Mouse (Mus musculus) hindbrain, embryonic 11.5 days (tissue): ENCODE measurements around the gene Slit1. TPM values are rescaled to one million over a fixed set of nuclear protein-coding genes. Genes with fewer than 3 reads are reported as not detected.
A peak's percentile ranks its signal among the peaks of the same experiment; 100 is the strongest.

Experiments used
- ATAC-seq: fragments of 200-750 bp; cut with Nextera tagmentation; 2 replicates; pipeline ENCODE4 v1.8.0; 2017; ENCODE audit warnings: mild to moderate bottlenecking, moderate TSS enrichment, moderate library complexity; ENCODE audit not compliant: low FRiP score
- DNase-seq: peaks from one replicate; pipeline ENCODE4 v3.0.0-alpha.2; 2015; ENCODE audit warnings: low spot score
- H3K27ac ChIP-seq: fragments of 300-500 bp; sonication (generic); 2 replicates; pipeline ENCODE4 v1.5.1; 2014; ENCODE audit warnings: mild to moderate bottlenecking, low read depth, low read length
- H3K27me3 ChIP-seq: fragments of 300-500 bp; sonication (generic); 2 replicates; pipeline ENCODE4 v1.6.1; 2014; ENCODE audit warnings: mild to moderate bottlenecking, low read length, moderate library complexity, mixed read lengths; ENCODE audit not compliant: control insufficient read depth, insufficient read depth
- H3K36me3 ChIP-seq: fragments of 300-500 bp; sonication (generic); 2 replicates; pipeline ENCODE4 v1.6.1; 2014; ENCODE audit warnings: mild to moderate bottlenecking, low read length, moderate library complexity, mixed read lengths; ENCODE audit not compliant: control insufficient read depth, insufficient read depth
- H3K4me1 ChIP-seq: fragments of 300-500 bp; sonication (generic); replicated peaks from 2 replicates; pipeline ENCODE4 v1.6.1; 2014; ENCODE audit warnings: low read length, mixed read lengths; ENCODE audit not compliant: control insufficient read depth, insufficient read depth
- H3K4me2 ChIP-seq: fragments of 300-500 bp; sonication (generic); replicated peaks from 2 replicates; pipeline ENCODE4 v1.6.1; 2014; ENCODE audit warnings: mild to moderate bottlenecking, low read depth, low read length
- H3K4me3 ChIP-seq: fragments of 300-500 bp; sonication (generic); 2 replicates; pipeline ENCODE4 v1.5.1; 2014; ENCODE audit warnings: low read depth, low read length
- H3K9ac ChIP-seq: fragments of 300-500 bp; sonication (generic); 2 replicates; pipeline ENCODE4 v1.6.1; 2014; ENCODE audit warnings: low read depth, low read length
- H3K9me3 ChIP-seq: fragments of 300-500 bp; sonication (generic); 2 replicates; pipeline ENCODE4 v1.6.1; 2016; ENCODE audit warnings: low read length; ENCODE audit not compliant: control insufficient read depth
- WGBS: fragments of 180-500 bp; shearing (Covaris S2); extraction: QIAGEN DNeasy Blood & Tissue Kit; methylation state at CpG from one replicate; pipeline ENCODE4 v1.1.7; 2014; 5-methylcytosine and 5-hydroxymethylcytosine counted together
- polyA plus RNA-seq: library from polyadenylated mRNA; unstranded; fragments of >200 nt; fragmentation: Nextera tagmentation; extraction: Ambion mirVana; gene quantifications from 2 replicates; pipeline ENCODE4 v1.2.1, GENCODE M21; 2014

Gene Slit1
- polyA plus RNA-seq, 1 experiment from 2014 or later: 22.8 TPM

GRCm38 (mm10) chr19:41698857-41699424, 44.5 kb downstream of the Slit1 start:
- Histone ChIP-seq H3K36me3 (no peaks in the 10 kb centered on the region), H3K27ac (peak overlapping the region; percentile 82), H3K4me3 (no peak overlapping the region)

DNA sequence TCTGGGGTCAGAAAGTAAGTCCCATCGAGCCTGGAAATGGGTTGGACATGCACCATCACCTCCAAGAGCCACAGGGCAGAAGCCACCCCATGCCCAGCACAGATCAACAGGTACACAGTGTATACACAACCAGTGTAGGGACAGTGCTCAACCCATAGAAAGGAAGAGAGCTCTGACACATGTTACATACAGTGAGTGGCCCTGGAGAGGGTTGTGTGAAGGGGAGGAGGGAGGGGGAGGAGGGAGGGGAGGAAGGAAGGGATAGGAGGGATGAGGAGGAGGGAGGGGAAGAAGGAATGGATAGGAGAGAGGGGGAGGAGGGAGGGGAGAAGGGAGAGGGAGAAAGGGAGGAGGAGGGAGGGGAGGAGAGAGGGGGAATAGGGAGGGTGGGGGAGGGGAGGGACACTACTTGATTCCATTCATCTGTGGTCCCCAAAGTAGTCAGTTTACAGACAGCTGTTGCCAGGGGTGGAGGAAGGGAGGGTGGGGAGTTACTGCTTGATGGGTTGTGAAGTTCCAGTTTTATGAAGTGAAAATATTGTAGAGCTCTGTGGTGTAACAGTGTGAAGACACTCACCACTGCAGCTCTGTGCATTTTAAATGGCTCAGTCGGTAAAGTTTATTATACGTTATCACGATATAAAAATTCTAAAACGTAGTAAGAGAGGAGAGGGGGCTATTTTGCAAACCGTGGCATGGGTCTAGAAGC, 45.5 kb downstream of the Slit1 start:
- no peaks in the 10 kb centered on the region for H3K36me3 ChIP-seq
- WGBS: 63% methylated on average over 6 of the region's 6 CpGs
- no peak overlapping the region for H3K4me2 ChIP-seq
- ATAC-seq (peak; percentile 61), DNase-seq (no peak)
- no peak overlapping the region for H3K9ac ChIP-seq
- H3K27me3 ChIP-seq: peaks cover 18% of the 10 kb centered on the region
- peaks cover 47% of the 10 kb centered on the region for H3K4me1 ChIP-seq
- H3K27ac ChIP-seq: peak overlapping the region; percentile 82
- no peak overlapping the region for H3K4me3 ChIP-seq
- H3K9me3 ChIP-seq: no peaks in the 10 kb centered on the region

More at GRCm38 (mm10) chr19:41698857-41699424, 44.5 kb downstream of the Slit1 start:
- WGBS: 25% methylated on average over 5 of the region's 5 CpGs
- Histone ChIP-seq H3K27me3 (peaks cover 15% of the 10 kb centered on the region), H3K4me2 (no peak overlapping the region; the same call in 1 of the 2 replicates), H3K9me3 (no peaks in the 10 kb centered on the region), H3K9ac (peak overlapping the region; percentile 23; the same call in 1 of the 2 replicates), H3K4me1 (peaks cover 37% of the 10 kb centered on the region)
- peak; percentile 77 for ATAC-seq
- DNase-seq: peak; percentile 82

DNA sequence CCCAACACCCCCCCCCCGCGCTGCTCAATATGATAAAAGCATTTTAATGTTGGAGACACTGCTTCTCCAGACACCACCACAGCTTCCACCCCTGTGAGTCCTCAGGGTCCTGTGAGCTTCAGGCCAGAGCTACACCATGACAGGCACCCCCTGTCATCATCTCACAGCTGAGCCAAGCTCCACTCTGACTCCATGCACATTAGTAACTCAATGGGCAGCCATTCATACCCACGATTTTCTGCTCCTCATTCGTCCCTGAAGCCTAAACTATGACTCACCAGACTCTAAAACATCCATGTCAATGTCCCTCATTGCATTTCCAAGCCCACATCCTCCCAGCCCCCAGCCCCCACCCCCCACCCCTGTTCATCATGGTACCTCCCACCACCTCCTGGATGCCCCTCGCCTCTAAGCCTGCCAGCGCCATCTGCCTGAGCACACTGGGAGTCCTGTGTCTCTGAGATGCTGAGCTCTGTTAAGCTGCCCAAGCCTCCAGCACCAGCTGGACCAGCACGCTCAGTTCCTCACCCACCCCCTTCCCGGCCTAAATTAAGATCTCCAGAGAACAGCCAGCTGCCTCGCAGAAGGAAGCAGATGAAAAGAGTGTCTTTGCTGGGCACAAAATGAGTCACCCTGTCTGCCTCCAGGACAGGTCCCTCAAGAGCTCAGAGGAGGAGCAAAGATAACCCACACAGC, 46.2 kb downstream of the Slit1 start:
- DNase-seq (peak; percentile 71), ATAC-seq (peak; percentile 77)
- Histone ChIP-seq H3K4me3 (no peak overlapping the region), H3K4me2 (no peak overlapping the region), H3K9me3 (no peaks in the 10 kb centered on the region), H3K9ac (no peak overlapping the region), H3K27ac (peak overlapping the region; percentile 82), H3K4me1 (peaks cover 47% of the 10 kb centered on the region), H3K36me3 (no peaks in the 10 kb centered on the region), H3K27me3 (peaks cover 21% of the 10 kb centered on the region)
- WGBS: 26% methylated on average over 9 of the region's 9 CpGs

DNA sequence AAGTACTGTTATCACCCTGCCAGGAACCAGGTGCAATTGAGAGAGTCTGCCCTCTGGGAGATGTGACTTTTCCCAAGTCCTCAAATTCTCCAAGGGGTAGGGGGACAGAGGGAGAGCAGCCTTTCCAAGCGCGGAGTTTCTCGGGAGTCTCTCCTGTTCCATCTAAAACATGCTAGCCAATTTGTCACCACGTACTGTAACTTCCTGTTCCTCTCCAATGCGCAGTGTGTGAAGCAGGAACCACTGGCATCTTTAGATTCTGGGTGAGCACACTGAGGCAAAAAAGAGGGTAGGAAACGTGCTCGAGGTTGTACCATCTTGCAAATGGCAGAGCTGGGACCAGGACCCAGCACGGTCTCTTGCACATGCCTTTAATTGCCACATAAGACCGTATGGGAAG, 47.0 kb downstream of the Slit1 start:
- WGBS: 90% methylated on average over 9 of the region's 9 CpGs
- no peak overlapping the region for H3K4me2 ChIP-seq
- no peak overlapping the region for H3K9ac ChIP-seq
- ATAC-seq: no peak
- H3K36me3 ChIP-seq: no peaks in the 10 kb centered on the region
- H3K4me3 ChIP-seq: no peak overlapping the region
- no peak for DNase-seq
- peaks cover 18% of the 10 kb centered on the region for H3K27me3 ChIP-seq
- H3K27ac ChIP-seq: no peak overlapping the region; the same call in 1 of the 2 replicates
- no peaks in the 10 kb centered on the region for H3K9me3 ChIP-seq
- H3K4me1 ChIP-seq: peaks cover 47% of the 10 kb centered on the region

GRCm38 (mm10) chr19:41695046-41695445, 48.4 kb downstream of the Slit1 start:
- ATAC-seq (no peak), DNase-seq (no peak)
- 66% methylated on average over 6 of the region's 6 CpGs for WGBS
- no peak overlapping the region for H3K9ac ChIP-seq
- H3K27ac ChIP-seq: no peak overlapping the region
- no peak overlapping the region for H3K4me2 ChIP-seq
- no peaks in the 10 kb centered on the region for H3K36me3 ChIP-seq
- peaks cover 18% of the 10 kb centered on the region for H3K27me3 ChIP-seq
- H3K9me3 ChIP-seq: no peaks in the 10 kb centered on the region
- peaks cover 47% of the 10 kb centered on the region for H3K4me1 ChIP-seq
- no peak overlapping the region for H3K4me3 ChIP-seq

GRCm38 (mm10) chr19:41694610-41695009, 48.9 kb downstream of the Slit1 start:
- ATAC-seq (no peak), DNase-seq (no peak)
- Histone ChIP-seq H3K4me3 (no peak overlapping the region), H3K4me2 (no peak overlapping the region), H3K27me3 (peaks cover 15% of the 10 kb centered on the region), H3K9ac (no peak overlapping the region), H3K36me3 (no peaks in the 10 kb centered on the region), H3K9me3 (no peaks in the 10 kb centered on the region), H3K27ac (no peak overlapping the region; the same call in 1 of the 2 replicates), H3K4me1 (peaks cover 47% of the 10 kb centered on the region)
- 65% methylated on average over 9 of the region's 9 CpGs for WGBS

DNA sequence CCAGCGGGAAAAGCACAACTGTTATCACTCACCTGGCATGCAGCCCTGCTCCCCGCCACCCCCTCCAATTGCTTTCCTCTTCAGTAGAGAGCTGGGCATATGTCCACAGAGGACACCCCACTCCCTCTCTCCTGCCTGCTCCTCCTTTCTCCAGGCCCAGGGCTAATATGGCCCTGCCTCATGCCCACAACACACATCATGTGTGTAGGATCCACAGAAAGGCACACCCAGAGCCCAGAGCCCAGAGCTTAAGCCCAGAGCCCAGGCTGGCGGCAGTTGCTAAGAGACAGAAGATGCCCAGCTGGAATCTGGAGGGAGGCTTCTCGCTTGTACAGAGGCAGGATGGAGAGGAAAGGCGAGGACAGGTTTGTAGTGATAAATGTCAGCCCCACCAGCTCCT, 49.7 kb downstream of the Slit1 start:
- Histone ChIP-seq H3K36me3 (no peaks in the 10 kb centered on the region), H3K4me2 (no peak overlapping the region), H3K4me1 (peaks cover 42% of the 10 kb centered on the region), H3K9me3 (no peaks in the 10 kb centered on the region), H3K4me3 (no peak overlapping the region), H3K27me3 (peaks cover 15% of the 10 kb centered on the region), H3K9ac (no peak overlapping the region), H3K27ac (no peak overlapping the region)
- no peak for ATAC-seq
- peak; percentile 68 for DNase-seq
- WGBS: 35% methylated on average over 5 of the region's 5 CpGs

GRCm38 (mm10) chr19:41690064-41690463, 53.4 kb downstream of the Slit1 start:
- ATAC-seq: peak; percentile 30
- no peak overlapping the region for H3K4me2 ChIP-seq
- peaks cover 36% of the 10 kb centered on the region for H3K4me1 ChIP-seq
- WGBS: 51% methylated on average over 10 of the region's 10 CpGs
- H3K27me3 ChIP-seq: peaks cover 7% of the 10 kb centered on the region; the same call in 1 of the 2 replicates
- H3K4me3 ChIP-seq: no peak overlapping the region
- H3K9me3 ChIP-seq: no peaks in the 10 kb centered on the region
- H3K27ac ChIP-seq: peak overlapping the region; percentile 76
- no peaks in the 10 kb centered on the region for H3K36me3 ChIP-seq
- no peak for DNase-seq
- H3K9ac ChIP-seq: no peak overlapping the region
